Mouse (Mus musculus) large intestine, adult 2 months (tissue): Measurements from ENCODE around the gene Bmpr1a. TPM values are rescaled to one million over a fixed set of nuclear protein-coding genes. Genes with fewer than 3 reads are reported as not detected.

Experiments
- DNase-seq: peaks from one replicate; pipeline ENCODE4 v3.0.0-alpha.2; 2012; ENCODE audit warnings: low read depth, low spot score
- WGBS: fragments of 180-500 bp; shearing (Covaris S2); methylation state at CpG from one replicate; pipeline ENCODE4 v1.1.7; 2018; 5-methylcytosine and 5-hydroxymethylcytosine counted together
- polyA plus RNA-seq: library from polyadenylated mRNA; depleted of rRNA; stranded (reverse); fragments of >200 nt; gene quantifications from 2 replicates; pipeline ENCODE4 v1.2.3, GENCODE M21; 2012

Gene Bmpr1a
- polyA plus RNA-seq, 1 experiment, result 6.9 TPM

DNA sequence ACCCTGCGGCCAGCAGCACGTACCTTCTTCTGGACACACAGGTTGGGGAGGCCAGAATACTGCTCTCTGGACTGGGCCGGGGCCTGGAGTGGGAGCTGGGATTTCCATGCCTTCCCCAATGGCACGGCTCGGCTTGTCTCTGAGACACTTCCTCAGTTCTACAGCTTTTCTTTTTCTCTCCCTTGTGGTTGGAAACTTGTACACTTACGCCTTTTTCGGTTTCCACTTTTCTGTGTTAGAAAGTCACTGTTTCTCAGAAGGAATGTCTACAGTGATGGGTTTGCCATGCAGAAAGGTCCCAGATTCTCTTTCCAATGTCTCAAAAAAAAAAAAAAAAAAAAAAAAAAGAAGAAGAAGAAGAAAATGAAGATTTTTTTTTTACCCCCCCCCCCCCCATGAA lies 99.7 kb downstream of the Bmpr1a start:
- DNase-seq, result no peak

DNA sequence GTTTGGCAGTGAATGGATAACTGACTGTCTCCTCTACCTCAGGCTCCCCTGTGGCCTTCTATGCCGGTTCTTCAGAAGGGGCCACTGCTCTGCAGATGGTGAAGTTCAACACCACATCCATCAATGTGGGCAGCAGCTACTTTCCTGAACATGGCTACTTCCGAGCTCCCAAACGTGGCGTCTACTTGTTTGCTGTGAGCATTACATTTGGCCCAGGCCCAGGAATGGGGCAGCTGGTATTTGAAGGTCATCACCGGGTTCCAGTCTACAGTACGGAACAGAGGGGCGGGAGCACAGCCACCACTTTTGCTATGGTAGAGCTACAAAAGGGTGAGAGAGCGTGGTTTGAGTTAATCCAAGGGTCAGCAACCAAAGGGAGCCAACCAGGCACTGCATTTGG lies 100.3 kb downstream of the Bmpr1a start:
- DNase-seq, result no peak
- WGBS, result 49% methylated on average over 8 of the region's 8 CpGs

More for the DNA sequence above, 99.7 kb downstream of the Bmpr1a start:
- WGBS, result 94% methylated on average over 7 of the region's 7 CpGs

DNA sequence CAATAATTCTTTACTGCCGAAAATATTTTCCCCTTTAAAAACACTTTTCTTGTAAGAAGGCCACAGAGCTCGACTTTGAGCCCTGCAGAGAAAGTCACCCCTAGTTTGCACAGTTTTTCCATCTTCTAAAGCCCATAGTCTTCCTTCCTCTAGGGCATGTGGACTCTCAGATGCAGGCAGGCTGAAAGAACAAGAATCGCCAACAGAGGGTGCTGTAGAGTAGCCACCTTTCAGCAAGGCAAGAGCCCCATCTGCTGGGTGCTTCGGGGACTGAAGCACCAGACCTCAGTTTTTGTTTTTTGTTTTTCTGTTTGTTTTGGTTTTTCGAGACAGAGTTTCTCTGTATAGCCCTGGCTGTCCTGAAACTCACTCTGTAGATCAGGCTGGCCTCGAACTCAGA lies 102.0 kb downstream of the Bmpr1a start:
- WGBS, result 32% methylated on average over 6 of the region's 6 CpGs
- peak; percentile 48 for DNase-seq

DNA sequence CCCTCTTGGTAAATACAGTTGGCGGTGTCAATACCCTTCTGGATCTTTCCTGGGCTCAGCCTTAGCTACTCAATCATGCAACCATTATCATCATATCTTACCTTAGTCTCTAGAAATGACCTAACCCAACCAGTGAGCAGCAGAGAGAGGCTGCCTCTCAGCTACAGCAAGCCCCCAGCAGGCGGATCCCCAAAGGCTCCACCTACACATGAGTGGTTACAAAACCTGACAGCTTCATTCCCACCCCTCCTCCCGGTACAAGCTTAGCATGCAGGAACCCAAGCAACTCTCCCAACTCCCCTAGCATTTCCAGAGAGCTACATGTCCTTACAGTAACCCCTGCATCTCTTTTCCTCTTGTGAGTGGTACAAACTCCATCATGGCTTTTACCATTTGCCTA lies 103.1 kb downstream of the Bmpr1a start:
- DNase-seq, result no peak
- WGBS, result 89% methylated on average over 3 of the region's 3 CpGs

DNA sequence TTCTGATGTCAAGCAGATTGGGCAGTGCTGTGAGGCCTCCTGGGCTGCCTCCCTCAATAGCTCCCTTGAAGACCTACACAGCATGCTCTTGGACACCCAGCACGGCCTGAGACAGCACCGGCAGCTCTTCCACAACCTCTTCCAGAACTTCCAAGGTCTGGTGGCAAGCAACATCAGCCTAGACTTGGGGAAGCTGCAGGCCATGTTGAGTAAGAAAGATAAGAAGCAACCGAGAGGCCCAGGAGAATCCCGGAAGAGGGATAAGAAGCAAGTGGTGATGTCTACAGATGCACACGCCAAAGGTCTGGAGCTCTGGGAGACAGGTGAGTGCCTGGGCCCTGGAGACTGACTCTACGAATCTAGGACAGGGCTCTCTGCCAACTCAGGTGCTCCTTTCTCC lies 103.8 kb downstream of the Bmpr1a start:
- 96% methylated on average over 6 of the region's 6 CpGs for WGBS
- DNase-seq, result no peak

DNA sequence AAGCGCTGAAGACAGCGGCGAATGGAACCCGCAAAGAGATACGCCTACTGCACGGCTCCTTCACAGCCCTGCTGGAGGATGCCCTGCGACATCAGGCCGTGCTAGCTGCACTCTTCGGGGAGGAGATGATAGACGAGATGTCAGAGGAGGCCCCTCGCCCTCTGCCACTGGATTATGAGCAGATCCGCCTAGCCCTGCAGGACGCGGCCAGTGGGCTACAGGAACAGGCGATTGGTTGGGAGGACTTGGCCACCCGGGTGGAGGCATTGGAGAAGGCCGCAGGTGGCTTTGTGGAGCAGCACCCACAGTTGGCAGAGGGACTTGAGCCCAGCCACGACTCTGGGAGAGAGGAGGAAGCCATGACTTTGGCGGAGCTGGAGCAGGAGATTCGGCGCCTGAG lies 104.2 kb downstream of the Bmpr1a start:
- no peak for DNase-seq
- WGBS, result 92% methylated on average over 21 of the region's 21 CpGs

DNA sequence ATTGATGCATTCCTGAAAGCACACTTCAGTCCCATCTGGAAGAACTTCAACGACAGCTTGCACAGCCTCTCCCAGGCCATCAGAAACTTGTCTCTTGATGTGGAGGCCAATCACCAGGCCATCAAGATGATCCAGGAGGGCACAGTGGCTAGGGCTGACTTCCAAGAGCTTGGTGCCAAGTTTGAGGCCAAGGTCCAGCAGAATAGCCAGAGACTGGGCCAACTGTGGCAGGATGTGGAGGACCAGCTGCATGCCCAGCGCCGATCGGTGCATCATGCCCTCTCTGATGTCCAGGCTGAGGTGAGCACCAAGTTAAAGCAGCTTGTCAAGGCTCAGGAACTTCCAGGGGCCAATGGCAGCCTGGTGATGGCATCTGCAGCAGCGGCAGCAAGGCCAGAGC lies 105.3 kb downstream of the Bmpr1a start:
- WGBS, result 83% methylated on average over 5 of the region's 5 CpGs
- DNase-seq, result no peak

DNA sequence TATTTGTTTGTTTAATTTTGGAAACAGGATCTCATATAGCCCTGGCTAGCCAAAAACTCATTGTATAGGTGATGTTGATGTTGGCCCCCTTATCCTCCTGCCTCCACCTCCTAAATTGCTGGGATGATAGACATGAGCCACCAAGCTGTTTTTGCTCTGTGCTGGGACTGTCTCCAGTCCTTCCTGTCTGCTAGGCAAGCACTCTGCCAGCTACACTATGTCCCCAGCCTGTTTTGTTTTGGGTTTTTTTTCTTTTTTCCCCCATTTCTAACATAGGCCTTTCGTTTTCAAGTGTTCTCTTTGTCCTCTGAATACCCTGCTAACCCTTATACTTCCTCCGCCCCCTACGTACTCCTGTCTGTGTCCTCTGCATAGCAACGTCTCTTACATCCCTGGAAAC lies 109.8 kb downstream of the Bmpr1a start:
- WGBS, result 74% methylated on average over 4 of the region's 4 CpGs
- no peak for DNase-seq

DNA sequence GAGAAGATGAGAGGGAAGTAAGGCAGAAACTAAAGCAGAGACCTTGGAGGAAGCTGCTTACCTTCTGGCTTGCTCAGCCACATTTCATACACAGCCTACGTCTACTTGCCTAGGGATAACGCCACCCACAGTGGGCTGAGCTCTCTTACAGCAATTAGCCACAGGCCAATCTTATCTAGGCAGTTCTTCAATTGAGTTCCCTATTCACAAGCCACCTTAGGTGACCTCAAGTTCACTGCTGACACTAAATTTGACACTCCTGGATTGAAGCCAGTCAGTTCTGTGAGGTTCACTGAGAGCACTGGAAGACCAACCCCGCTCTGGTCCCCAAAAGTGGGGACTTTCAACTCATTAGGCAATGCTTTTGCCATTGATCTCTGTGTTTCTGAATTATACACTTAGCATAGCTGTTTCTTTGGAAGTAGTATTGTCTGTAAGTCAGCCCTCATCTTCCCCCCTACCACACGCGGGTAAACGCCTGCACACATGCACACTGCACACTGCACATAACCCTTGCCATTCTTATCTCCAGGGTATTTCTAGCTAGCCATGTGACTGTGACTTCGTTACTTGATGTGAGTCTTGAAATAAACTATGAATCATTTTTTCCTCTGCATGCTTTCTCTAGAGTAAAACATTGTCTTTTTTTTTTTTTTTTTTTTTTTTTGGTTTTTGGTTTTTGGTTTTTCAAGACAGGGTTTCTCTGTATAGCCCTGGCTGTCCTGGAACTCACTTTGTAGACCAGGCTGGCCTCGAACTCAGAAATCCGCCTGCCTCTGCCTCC lies 120.0 kb downstream of the Bmpr1a start:
- 92% methylated on average over 9 of the region's 9 CpGs for WGBS
- no peak for DNase-seq

DNA sequence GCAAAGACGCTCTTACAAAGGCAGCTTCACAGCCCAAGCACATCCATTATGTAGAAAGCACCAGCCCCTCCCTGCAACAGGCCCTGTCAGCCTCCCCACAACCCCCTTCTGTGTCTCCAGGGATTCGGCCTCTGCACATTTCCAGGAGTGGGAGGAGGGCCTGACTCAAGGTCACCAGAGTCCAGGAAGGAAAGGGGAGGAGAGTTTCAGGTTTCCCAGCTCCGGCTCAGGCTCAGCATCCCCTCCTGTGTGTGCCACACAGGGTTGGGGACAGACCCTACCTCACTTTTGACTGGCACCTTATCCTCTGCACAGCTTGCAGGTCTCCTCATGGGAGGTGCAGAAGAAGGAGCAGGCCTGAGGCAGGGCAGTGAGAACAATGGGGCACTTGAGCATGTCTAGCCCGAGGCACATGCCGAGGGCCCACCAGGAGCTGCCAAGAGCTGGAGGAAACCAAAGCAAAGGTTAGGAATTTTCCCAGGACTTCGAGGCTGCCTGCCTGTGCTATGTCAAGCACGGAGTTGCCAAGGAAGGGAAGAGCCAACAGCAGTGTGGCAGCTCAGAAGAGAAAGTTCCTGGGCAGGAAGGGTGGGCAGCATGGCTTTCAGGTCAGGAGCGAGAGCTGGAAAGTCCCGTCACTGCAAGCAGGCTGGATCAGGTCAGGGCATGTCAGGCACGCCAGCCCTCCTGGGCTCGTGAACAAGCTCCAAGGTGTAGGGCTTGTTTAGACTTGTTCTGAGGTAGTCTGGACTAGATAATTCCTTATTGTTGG lies 124.4 kb downstream of the Bmpr1a start:
- WGBS, result 62% methylated on average over 11 of the region's 11 CpGs
- no peak for DNase-seq

DNA sequence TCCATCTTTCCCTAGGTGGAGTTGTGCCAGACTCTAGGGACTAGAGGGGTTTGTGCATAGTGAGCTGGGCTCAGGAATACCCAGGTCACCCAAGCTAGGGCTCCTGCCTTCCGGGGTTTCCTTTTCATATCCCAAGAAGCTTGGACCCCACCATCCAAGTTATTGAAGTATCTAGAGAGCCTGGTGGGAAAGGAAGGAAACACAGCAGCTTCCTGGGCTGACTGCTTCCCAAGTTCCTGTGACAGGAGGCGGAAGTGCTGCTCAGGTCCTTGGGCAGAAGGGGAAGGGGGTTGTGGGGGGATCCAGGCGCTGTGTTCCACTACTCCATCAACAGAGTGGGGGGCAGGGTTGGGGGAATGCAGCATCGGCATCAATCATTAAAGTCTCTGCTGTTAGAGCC lies 126.0 kb downstream of the Bmpr1a start:
- 81% methylated on average over 4 of the region's 4 CpGs for WGBS
- DNase-seq, result no peak

DNA sequence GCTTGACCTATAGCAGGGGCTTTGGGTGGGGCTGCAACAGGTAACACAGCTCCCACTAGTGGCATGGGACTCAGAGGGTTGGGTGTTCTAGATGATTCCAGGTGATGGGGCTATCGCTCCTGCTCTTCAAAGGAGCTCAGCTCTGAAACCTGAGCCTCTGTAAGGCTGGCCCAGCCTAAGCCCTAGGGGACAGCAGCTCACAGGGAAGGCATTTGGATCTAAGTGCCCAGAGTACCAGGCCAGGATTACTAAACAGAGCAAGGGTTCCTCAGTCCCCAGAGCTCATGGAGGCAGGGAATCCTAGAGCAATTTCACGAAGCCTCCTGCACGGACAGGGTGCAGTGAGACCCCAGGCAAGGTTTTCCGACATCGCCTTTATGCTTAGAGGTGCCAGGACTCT lies 127.2 kb downstream of the Bmpr1a start:
- 86% methylated on average over 5 of the region's 5 CpGs for WGBS

DNA sequence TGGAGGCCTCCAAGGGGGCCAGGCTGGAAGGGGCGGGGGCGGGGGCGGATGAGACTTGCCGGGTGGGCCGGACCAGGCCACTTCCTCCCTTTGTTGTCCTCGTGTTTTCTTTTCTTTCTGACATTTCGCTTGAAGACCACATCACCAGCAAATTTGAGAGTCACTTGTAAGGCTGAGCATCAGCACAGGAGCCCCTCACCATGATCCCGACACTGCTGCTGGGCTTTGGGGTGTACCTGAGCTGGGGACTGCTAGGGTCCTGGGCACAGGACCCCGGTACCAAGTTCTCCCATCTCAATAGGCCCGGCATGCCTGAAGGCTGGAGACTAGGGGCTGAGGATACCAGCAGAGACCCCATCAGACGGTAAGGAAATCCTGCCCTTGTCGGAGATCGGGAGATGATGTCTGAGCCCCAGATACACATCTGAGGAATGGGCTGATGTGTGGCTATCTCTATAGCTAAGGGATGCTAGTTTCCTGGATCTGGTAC lies 127.7 kb downstream of the Bmpr1a start, which contains the start of gene Mmrn2:
Gene Mmrn2 (plus strand): TSS at position 51 of the 490 bp plus-strand sequence.
- WGBS, result 78% methylated on average over 13 of the region's 13 CpGs
- DNase-seq, result no peak

More for the DNA sequence above, 127.2 kb downstream of the Bmpr1a start:
- DNase-seq, result no peak

DNA sequence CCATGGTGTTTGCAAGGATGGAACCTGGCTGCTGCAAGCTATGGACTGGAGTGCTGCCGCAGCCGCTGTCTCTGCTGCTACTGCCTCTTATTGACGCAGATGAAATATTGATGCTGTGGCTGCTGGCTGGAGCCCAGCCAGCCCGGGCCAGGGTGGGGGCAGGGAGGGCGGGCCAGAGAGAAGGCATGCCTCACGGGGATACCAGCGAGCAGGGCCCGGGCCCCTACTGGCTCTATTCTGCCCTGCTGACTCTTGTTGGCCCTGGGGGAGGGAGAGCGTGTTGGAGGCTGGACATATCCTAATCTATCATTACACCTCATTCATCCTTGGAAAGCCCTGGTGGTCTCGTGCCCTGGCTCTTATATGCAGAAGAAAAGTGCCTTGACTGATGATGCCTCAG lies 128.6 kb downstream of the Bmpr1a start, which contains the start of gene Sncg:
Gene Sncg (minus strand): TSS at position 213 of the 400 bp plus-strand sequence.
- DNase-seq, result no peak
- 33% methylated on average over 10 of the region's 10 CpGs for WGBS

DNA sequence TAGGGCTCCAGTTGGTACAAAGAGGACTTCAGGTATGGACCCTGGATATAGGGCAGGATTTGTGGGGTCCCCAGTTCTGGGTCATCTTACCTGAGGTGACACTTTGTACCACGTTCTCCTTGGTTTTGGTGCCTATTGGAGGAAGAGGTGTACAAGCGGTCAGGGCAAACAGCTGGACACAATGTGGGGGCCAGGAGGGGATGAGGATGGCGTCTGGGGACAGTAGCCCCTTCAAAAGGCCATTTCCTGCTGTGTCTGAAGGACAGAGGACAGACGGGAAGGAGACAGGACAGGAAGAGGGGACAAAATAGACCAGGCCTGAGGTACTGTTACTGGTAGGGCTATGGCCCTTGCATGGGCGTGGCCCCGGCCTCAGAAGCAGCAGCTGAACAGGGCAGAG lies 129.6 kb downstream of the Bmpr1a start:
- WGBS, result 79% methylated on average over 6 of the region's 6 CpGs
- DNase-seq, result no peak

DNA sequence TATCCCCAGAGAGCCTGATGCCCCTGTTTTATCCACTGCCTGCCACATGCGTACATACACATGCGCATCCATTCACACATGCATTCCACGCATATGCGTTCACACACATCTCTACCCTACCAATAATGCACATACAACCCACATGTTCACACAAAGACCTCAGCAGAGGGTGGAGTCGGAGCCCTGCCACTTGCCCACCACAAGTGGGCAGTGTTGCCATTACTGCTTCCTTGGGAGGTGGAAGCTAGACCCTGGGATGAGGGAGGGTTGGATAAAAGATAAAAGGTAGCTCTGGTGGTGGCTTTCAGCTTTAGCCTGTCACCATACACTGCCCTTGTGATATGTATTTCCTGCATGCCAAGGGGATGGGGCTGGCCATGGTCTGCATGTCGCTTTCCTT lies 130.5 kb downstream of the Bmpr1a start:
- 89% methylated on average over 6 of the region's 6 CpGs for WGBS

DNA sequence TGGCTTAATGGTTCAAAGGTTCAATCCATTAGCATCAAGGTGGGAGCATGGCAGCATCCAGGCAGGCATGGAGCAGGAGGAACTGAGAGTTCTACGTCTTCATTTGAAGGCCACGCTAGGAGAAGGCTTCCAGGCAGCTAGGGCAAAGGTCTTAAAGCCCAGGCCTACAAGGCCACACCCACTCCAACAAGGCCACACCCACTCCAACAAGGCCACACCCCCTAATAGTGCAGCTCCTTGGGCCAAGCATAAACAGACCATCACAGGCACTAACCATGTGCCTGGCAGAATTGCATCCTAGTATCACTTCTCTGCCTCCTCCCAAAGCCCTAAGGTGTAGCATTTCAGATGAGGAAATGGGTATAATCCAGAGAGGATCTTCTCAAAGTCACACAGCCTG lies 131.4 kb downstream of the Bmpr1a start:
- WGBS, result 39% methylated on average over 2 of the region's 2 CpGs
- no peak for DNase-seq

More for the DNA sequence above, 130.5 kb downstream of the Bmpr1a start:
- DNase-seq, result no peak

DNA sequence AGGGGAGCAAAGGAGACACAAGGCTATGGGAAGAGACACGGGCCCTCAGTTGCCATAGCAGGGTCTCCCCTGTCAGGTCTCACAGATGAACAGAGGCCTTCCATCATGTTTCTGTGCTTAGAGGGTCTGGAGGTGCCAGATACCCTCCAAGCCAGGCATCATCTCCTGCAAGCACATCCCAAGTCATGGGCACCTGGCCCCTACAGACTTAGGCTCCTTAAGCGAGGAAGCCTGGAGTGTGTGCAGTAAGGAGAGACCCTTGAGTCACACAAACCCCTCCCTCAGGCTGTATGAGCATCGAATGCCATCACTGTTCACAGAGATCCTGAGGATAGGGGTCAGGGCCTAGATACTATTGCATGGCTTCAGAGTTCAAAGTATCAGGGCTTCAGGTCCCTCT lies 132.2 kb downstream of the Bmpr1a start:
- DNase-seq, result no peak
- WGBS, result 91% methylated on average over 3 of the region's 3 CpGs

DNA sequence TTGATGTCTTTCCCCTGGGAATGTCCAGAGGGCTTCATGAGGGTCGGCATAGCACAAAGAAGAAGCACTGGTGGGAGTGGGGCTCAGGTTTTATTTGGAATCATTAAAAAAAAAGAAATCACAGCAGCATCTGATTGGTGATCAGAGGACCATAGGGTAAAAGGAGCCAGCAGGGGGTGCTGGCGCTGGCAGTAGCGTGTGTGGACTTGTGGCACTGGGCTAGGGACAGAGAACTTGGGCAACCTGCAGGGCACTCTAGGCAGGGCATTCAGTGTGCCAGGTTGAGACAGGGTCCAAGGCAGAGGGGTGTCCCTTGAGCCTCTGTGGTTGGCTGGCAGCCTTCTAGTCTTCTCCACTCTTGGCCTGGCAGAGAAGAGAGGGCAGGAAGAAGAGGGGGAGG lies 132.9 kb downstream of the Bmpr1a start:
- WGBS, result 65% methylated on average over 3 of the region's 3 CpGs
- no peak for DNase-seq

DNA sequence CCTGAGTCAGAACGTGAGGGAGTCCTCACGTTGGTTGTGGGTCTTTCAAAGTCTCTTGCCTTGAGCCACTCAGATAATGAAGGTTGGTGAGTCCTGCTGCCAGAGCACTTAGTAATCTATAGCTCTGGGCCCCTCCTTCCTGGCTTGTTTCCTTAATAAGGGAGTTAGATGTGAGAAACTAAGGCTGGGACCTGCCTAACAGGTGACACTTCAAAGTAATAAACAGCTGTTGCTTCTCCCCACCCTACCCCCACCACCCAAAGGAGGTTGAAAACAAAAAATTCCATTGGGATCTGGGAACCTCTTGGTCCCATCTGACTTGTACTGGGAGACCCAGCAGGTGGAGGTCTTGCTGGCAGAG lies 138.0 kb downstream of the Bmpr1a start:
- WGBS, result 91% methylated on average over 2 of the region's 2 CpGs
- no peak for DNase-seq
